In genomic region chr1:88276524-88277097, GRCm38 (mm10) we compare ENCODE assay signal across 8 mouse cellular contexts. TPM values are rescaled to one million over a fixed set of nuclear protein-coding genes. Genes with fewer than 3 reads are reported as not detected.
DNase-seq lines count a peak whose midpoint lies in the region; ATAC-seq and TF ChIP-seq lines count a peak whose summit lies in the region.

No protein-coding gene starts in this region.

- peaks cover 17% of the 10 kb centered on the region for H3K4me1 ChIP-seq in heart, embryonic 16.5 days (ENCODE audit: control insufficient read depth, insufficient read depth, low read length)
- peaks cover 8% of the 10 kb centered on the region for H3K4me1 ChIP-seq in bone marrow, adult 2 months (ENCODE audit: control insufficient read depth, insufficient read depth, low read length)
- peaks cover 16 to 21% of the 10 kb centered on the region in 2 experiments for H3K4me1 ChIP-seq in liver, embryonic 14.5 days (replicated peaks; ENCODE audit: control insufficient read depth in 2 of 2, insufficient read depth in 2 of 2, low read length in 1 of 2)
- peaks cover 12% of the 10 kb centered on the region for H3K4me1 ChIP-seq in stomach, postnatal 0 days (replicated peaks; ENCODE audit: control insufficient read depth, insufficient read depth)

- no peak for TF ChIP-seq CTCF in bone marrow, adult 2 months (IDR thresholded peaks at IDR 0.05; ENCODE audit: control insufficient read depth, insufficient read depth, low read length)
- no peak for TF ChIP-seq CTCF in liver, embryonic 14.5 days (IDR thresholded peaks at IDR 0.05; ENCODE audit: low read depth)
- TF ChIP-seq CTCF in stomach, postnatal 0 days (IDR thresholded peaks at IDR 0.05; ENCODE audit: low read depth): no peak

- H3K9ac ChIP-seq in heart, embryonic 16.5 days (ENCODE audit: low read length): peak overlapping the region; percentile 86
- peak overlapping the region; percentile 88 for H3K9ac ChIP-seq in liver, embryonic 14.5 days (replicated peaks)
- peak overlapping the region; percentile 81 for H3K9ac ChIP-seq in stomach, postnatal 0 days (ENCODE audit: low read length)

- no peak for TF ChIP-seq EP300 in liver, embryonic 14.5 days (IDR thresholded peaks at IDR 0.05; ENCODE audit: low read depth)
- TF ChIP-seq EP300 in stomach, postnatal 0 days (optimal IDR thresholded peaks at IDR 0.05): no peak

- intact Hi-C loops in heart, postnatal 36 days (cut with DNase I): no loop called here

- H3K36me3 ChIP-seq in heart, embryonic 16.5 days (ENCODE audit: control insufficient read depth, insufficient read depth): peaks cover 29% of the 10 kb centered on the region
- H3K36me3 ChIP-seq in liver, embryonic 14.5 days (replicated peaks; ENCODE audit: control insufficient read depth, insufficient read depth, low read depth): peaks cover 42% of the 10 kb centered on the region
- peaks cover 32% of the 10 kb centered on the region for H3K36me3 ChIP-seq in stomach, postnatal 0 days (ENCODE audit: control insufficient read depth, insufficient read depth, low read length)

- peak overlapping the region; percentile 71 for H3K4me2 ChIP-seq in heart, embryonic 16.5 days (ENCODE audit: low read depth, low read length)
- peak overlapping the region; percentile 72 for H3K4me2 ChIP-seq in liver, embryonic 14.5 days (ENCODE audit: low read depth)
- H3K4me2 ChIP-seq in stomach, postnatal 0 days (replicated peaks; ENCODE audit: low read depth): peak overlapping the region; percentile 77

- H3K27ac ChIP-seq in heart, embryonic 16.5 days (ENCODE audit: low read length): peak overlapping the region; percentile 90
- H3K27ac ChIP-seq in bone marrow, adult 2 months (ENCODE audit: control insufficient read depth, insufficient read depth, low read depth, low read length, poor library complexity): peak overlapping the region; percentile 87
- peak overlapping the region; percentile 63 for H3K27ac ChIP-seq in liver, embryonic 14.5 days
- peak overlapping the region; percentile 87 for H3K27ac ChIP-seq in stomach, postnatal 0 days (replicated peaks)

- no peak for TF ChIP-seq POLR2A in bone marrow, adult 2 months (IDR thresholded peaks at IDR 0.05; ENCODE audit: borderline replicate concordance, control insufficient read depth, low read depth, low read length)

- peak; percentile 14 for ATAC-seq in heart, embryonic 16.5 days (replicated peaks; ENCODE audit: extremely low read depth, insufficient read depth, low FRiP score)
- peak; percentile 47 for ATAC-seq in liver, embryonic 14.5 days (ENCODE audit: insufficient read depth)
- ATAC-seq in stomach, postnatal 0 days (ENCODE audit: low FRiP score, low TSS enrichment): peak; percentile 15; the same call in 1 of the 2 replicates

- DNase-seq in heart, postnatal 36 days: no peak
- peak; percentile 18 for DNase-seq in heart, postnatal 4 days
- DNase-seq in liver, embryonic 14.5 days (ENCODE audit: low read depth in 3 of 3, low spot score in 3 of 3): peak in 1 of 3 experiments; percentile 64
- DNase-seq in stomach, postnatal 0 days (ENCODE audit: low spot score): peak; percentile 36
- no peak for DNase-seq in urinary bladder, adult 2 months (ENCODE audit: low spot score)
- DNase-seq in thymus, postnatal 0 days (ENCODE audit: low spot score): no peak

- no peaks in the 10 kb centered on the region for H3K27me3 ChIP-seq in heart, embryonic 16.5 days (ENCODE audit: control insufficient read depth, insufficient read depth, low read length)
- H3K27me3 ChIP-seq in liver, embryonic 14.5 days (ENCODE audit: control insufficient read depth, insufficient read depth, low read length): no peaks in the 10 kb centered on the region
- no peaks in the 10 kb centered on the region for H3K27me3 ChIP-seq in stomach, postnatal 0 days (ENCODE audit: control insufficient read depth, insufficient read depth, low read length)

- WGBS in heart, embryonic 16.5 days: 21% methylated on average over 10 of the region's 10 CpGs
- 12% methylated on average over 10 of the region's 10 CpGs for WGBS in bone marrow, adult 2 months
- WGBS in liver, embryonic 14.5 days (ENCODE audit: insufficient replicate concordance): 18% methylated on average over 10 of the region's 10 CpGs
- 14% methylated on average over 10 of the region's 10 CpGs for WGBS in stomach, postnatal 0 days

- no peaks in the 10 kb centered on the region for H3K9me3 ChIP-seq in heart, embryonic 16.5 days (replicated peaks; ENCODE audit: control insufficient read depth, low read length)
- H3K9me3 ChIP-seq in liver, embryonic 14.5 days (ENCODE audit: control insufficient read depth, low read length): no peaks in the 10 kb centered on the region
- H3K9me3 ChIP-seq in stomach, postnatal 0 days (ENCODE audit: control insufficient read depth, low read length): no peaks in the 10 kb centered on the region

- H3K4me3 ChIP-seq in heart, embryonic 16.5 days (ENCODE audit: low read length): peak overlapping the region; percentile 64
- peak overlapping the region; percentile 75 for H3K4me3 ChIP-seq in bone marrow, adult 2 months (replicated peaks; ENCODE audit: control insufficient read depth, low read depth, low read length)
- H3K4me3 ChIP-seq in liver, embryonic 14.5 days (ENCODE audit: insufficient read depth in 1 of 2, low read depth in 2 of 2, low read length in 2 of 2): peak overlapping the region; percentile 65 to 73
- H3K4me3 ChIP-seq in stomach, postnatal 0 days (ENCODE audit: low read depth, low read length): peak overlapping the region; percentile 71

RNA-seq across cellular contexts. Expression of gene Hjurp, which starts 0.8 kb away (rescaled TPM):
- polyA plus RNA-seq in heart, embryonic 16.5 days (2015; fragmentation: Nextera tagmentation; extraction: Ambion mirVana): 108 and 117 TPM in 2 replicates
- 10 to 100 TPM; 12.2 to 13.3 TPM for total RNA-seq in heart, postnatal 36 days (2021)
- 66.8 and 135 TPM in 2 replicates for polyA plus RNA-seq in bone marrow, adult 2 months (2011; ENCODE audit: insufficient read depth, insufficient read length, low replicate concordance, missing spikeins)
- 100 to 1,000 TPM in 1 of 2 experiments, 10 to 100 TPM in 1; 97.1 to 100 TPM for total RNA-seq in heart, postnatal 4 days (2021)
- 51.9 and 61.0 TPM in 2 replicates for polyA plus RNA-seq in liver, embryonic 14.5 days (2012; rRNA removed)
- 38.0 and 42.9 TPM in 2 replicates for polyA plus RNA-seq in liver, embryonic 14.5 days (2014; fragmentation: Nextera tagmentation; extraction: Ambion mirVana)
- 30.0 and 34.1 TPM in 2 replicates for polyA plus RNA-seq in stomach, postnatal 0 days (2015; fragmentation: Nextera tagmentation; extraction: Ambion mirVana)
- 62.9 and 67.6 TPM in 2 replicates for polyA plus RNA-seq in urinary bladder, adult 2 months (2012; rRNA removed)
- polyA plus RNA-seq in thymus, postnatal 0 days (2015; fragmentation: Nextera tagmentation; extraction: Ambion mirVana): 82.7 and 102 TPM in 2 replicates

RNA-seq across cellular contexts. Expression of gene Trpm8, which starts 0.8 kb away (rescaled TPM):
- not detected in 2 replicates for polyA plus RNA-seq in heart, embryonic 16.5 days (2015; fragmentation: Nextera tagmentation; extraction: Ambion mirVana)
- total RNA-seq in heart, postnatal 36 days (2021): not detected
- not detected in 2 replicates for polyA plus RNA-seq in bone marrow, adult 2 months (2011; ENCODE audit: insufficient read depth, insufficient read length, low replicate concordance, missing spikeins)
- total RNA-seq in heart, postnatal 4 days (2021): not detected
- polyA plus RNA-seq in liver, embryonic 14.5 days (2012; rRNA removed): not detected in 2 replicates
- not detected in 2 replicates for polyA plus RNA-seq in liver, embryonic 14.5 days (2014; fragmentation: Nextera tagmentation; extraction: Ambion mirVana)
- polyA plus RNA-seq in stomach, postnatal 0 days (2015; fragmentation: Nextera tagmentation; extraction: Ambion mirVana): 0.02 and 0.06 TPM in 2 replicates
- polyA plus RNA-seq in urinary bladder, adult 2 months (2012; rRNA removed): not detected in 2 replicates
- not detected in 2 replicates for polyA plus RNA-seq in thymus, postnatal 0 days (2015; fragmentation: Nextera tagmentation; extraction: Ambion mirVana)

RNA-seq across cellular contexts. Expression of gene Mroh2a, which starts 49.8 kb away (rescaled TPM):
- 0.60 and 0.85 TPM in 2 replicates for polyA plus RNA-seq in heart, embryonic 16.5 days (2015; fragmentation: Nextera tagmentation; extraction: Ambion mirVana)
- total RNA-seq in heart, postnatal 36 days (2021): not detected
- 3.9 and 4.5 TPM in 2 replicates for polyA plus RNA-seq in bone marrow, adult 2 months (2011; ENCODE audit: insufficient read depth, insufficient read length, low replicate concordance, missing spikeins)
- total RNA-seq in heart, postnatal 4 days (2021): under 1 TPM in 1 of 2 experiments, not detected in 1; 0.02 TPM
- under 0.01 and 0.01 TPM in 2 replicates for polyA plus RNA-seq in liver, embryonic 14.5 days (2012; rRNA removed)
- polyA plus RNA-seq in liver, embryonic 14.5 days (2014; fragmentation: Nextera tagmentation; extraction: Ambion mirVana): 0.38 and 0.81 TPM in 2 replicates
- polyA plus RNA-seq in stomach, postnatal 0 days (2015; fragmentation: Nextera tagmentation; extraction: Ambion mirVana): 0.54 and 0.84 TPM in 2 replicates
- polyA plus RNA-seq in urinary bladder, adult 2 months (2012; rRNA removed): 0.24 and 0.29 TPM in 2 replicates
- polyA plus RNA-seq in thymus, postnatal 0 days (2015; fragmentation: Nextera tagmentation; extraction: Ambion mirVana): 0.64 and 1.4 TPM in 2 replicates

Comparison
In these comparisons a context has a peak if more than half of its experiments do, and no peak if none do; other contexts are left out.
1. DNase-seq: peak in heart, postnatal 4 days (single experiment) and stomach, postnatal 0 days (single experiment); none in heart, postnatal 36 days (0 of 2), urinary bladder, adult 2 months (single experiment) and thymus, postnatal 0 days (single experiment).
2. Peak in every context shown above with its lines, with median percentiles within 50 percentile points of each other: ATAC-seq, H3K27ac ChIP-seq, H3K4me2 ChIP-seq, H3K4me3 ChIP-seq and H3K9ac ChIP-seq.